Mouse (Mus musculus) limb, embryonic 13.5 days (tissue): ENCODE measurements around the gene Gm20388. TPM values are rescaled to one million over a fixed set of nuclear protein-coding genes. Genes with fewer than 3 reads are reported as not detected.
"Not testable (repeated sequence)": the region's sequence is repeated elsewhere in the genome, so short reads cannot be mapped to it uniquely, and the experiment has no call there.

ENCODE experiments used
- ATAC-seq: fragments of 200-750 bp; cut with Nextera tagmentation; 2 replicates; pipeline ENCODE4 v1.8.0; 2017; ENCODE audit warnings: low read depth, moderate number of reproducible peaks, moderate TSS enrichment; ENCODE audit not compliant: low FRiP score
- H3K27ac ChIP-seq: fragments of 300-500 bp; sonication (generic); 2 replicates; pipeline ENCODE4 v1.5.1; 2015; ENCODE audit warnings: inconsistent platforms, mild to moderate bottlenecking, moderate library complexity
- H3K27me3 ChIP-seq: fragments of 300-500 bp; sonication (generic); 2 replicates; pipeline ENCODE4 v1.6.1; 2015; ENCODE audit warnings: mild to moderate bottlenecking, inconsistent platforms
- H3K36me3 ChIP-seq: fragments of 300-500 bp; sonication (generic); 2 replicates; pipeline ENCODE4 v1.6.1; 2015; ENCODE audit warnings: inconsistent platforms, mild to moderate bottlenecking, moderate library complexity
- H3K4me1 ChIP-seq: fragments of 300-500 bp; sonication (generic); 2 replicates; pipeline ENCODE4 v1.6.1; 2015; ENCODE audit warnings: inconsistent platforms
- H3K4me2 ChIP-seq: fragments of 300-500 bp; sonication (generic); replicated peaks from 2 replicates; pipeline ENCODE4 v1.6.1; 2015; ENCODE audit warnings: inconsistent platforms, mild to moderate bottlenecking, moderate library complexity
- H3K4me3 ChIP-seq: fragments of 300-500 bp; sonication (generic); 2 replicates; pipeline ENCODE4 v1.5.1; 2015; ENCODE audit warnings: moderate library complexity, mild to moderate bottlenecking, inconsistent platforms
- H3K9ac ChIP-seq: fragments of 300-500 bp; sonication (generic); 2 replicates; pipeline ENCODE4 v1.6.1; 2015; ENCODE audit warnings: mild to moderate bottlenecking, inconsistent platforms
- H3K9me3 ChIP-seq: fragments of 300-500 bp; sonication (generic); 2 replicates; pipeline ENCODE4 v1.6.1; 2016; ENCODE audit warnings: inconsistent platforms
- WGBS: fragments of 180-500 bp; shearing (Covaris S2); methylation state at CpG from one replicate; pipeline ENCODE4 v1.1.7; 2015; 5-methylcytosine and 5-hydroxymethylcytosine counted together
- polyA plus RNA-seq: library from polyadenylated mRNA; unstranded; fragments of >200 nt; fragmentation: Nextera tagmentation; extraction: Ambion mirVana; gene quantifications from 2 replicates; pipeline ENCODE4 v1.2.1, GENCODE M21; 2015

The Gm20388 gene
- polyA plus RNA-seq, 1 experiment from 2014 or later: 7.1 TPM

- no peak for ATAC-seq
- peak overlapping the region; percentile 82 for H3K9ac ChIP-seq
- H3K9me3 ChIP-seq: no peaks in the 10 kb centered on the region
- H3K36me3 ChIP-seq: peaks cover 16% of the 10 kb centered on the region; the same call in 1 of the 2 replicates
- no peaks in the 10 kb centered on the region for H3K27me3 ChIP-seq
- WGBS: 12% methylated on average over 47 of the region's 47 CpGs
- 0 out of 2 replicates have a peak overlapping the region, but pooled peaks have one; percentile 39 for H3K27ac ChIP-seq
- H3K4me1 ChIP-seq: peaks cover 50% of the 10 kb centered on the region
- H3K4me3 ChIP-seq: peak overlapping the region; percentile 75
- peak overlapping the region; percentile 98 for H3K4me2 ChIP-seq
Measured at GRCm38 (mm10) chr8:121651308-121651873, 1740.8 kb downstream of the Gm20388 start.

GRCm38 (mm10) chr8:121651874-121652361, 1741.3 kb downstream of the Gm20388 start:
- H3K4me1 ChIP-seq: peaks cover 50% of the 10 kb centered on the region
- peak overlapping the region; percentile 82 for H3K9ac ChIP-seq
- ATAC-seq: no peak
- no peaks in the 10 kb centered on the region for H3K9me3 ChIP-seq
- H3K4me2 ChIP-seq: peak overlapping the region; percentile 98
- H3K36me3 ChIP-seq: peaks cover 16% of the 10 kb centered on the region; the same call in 1 of the 2 replicates
- peak overlapping the region; percentile 39; the same call in 1 of the 2 replicates for H3K27ac ChIP-seq
- WGBS: 0% methylated on average over 47 of the region's 56 CpGs
- peak overlapping the region; percentile 75 for H3K4me3 ChIP-seq
- H3K27me3 ChIP-seq: no peaks in the 10 kb centered on the region

- peak within 1 kb of the TSS; percentile 98 for H3K4me2 ChIP-seq
- H3K4me3 ChIP-seq: peak within 1 kb of the TSS; percentile 84
- H3K36me3 ChIP-seq: peaks cover 12% of the 10 kb centered on the region; the same call in 1 of the 2 replicates
- H3K27me3 ChIP-seq: no peaks in the 10 kb centered on the region
- peak within 1 kb of the TSS; percentile 95 for H3K27ac ChIP-seq
- H3K9ac ChIP-seq: peak within 1 kb of the TSS; percentile 90
- no peaks in the 10 kb centered on the region for H3K9me3 ChIP-seq
- WGBS: under 1% methylated on average over 58 of the region's 67 CpGs
- peaks cover 46% of the 10 kb centered on the region for H3K4me1 ChIP-seq
- peak; percentile 98 for ATAC-seq
Measured at GRCm38 (mm10) chr8:121652774-121653323, 1742.2 kb downstream of the Gm20388 start, which contains the start of gene Zcchc14. Zcchc14 (minus strand) TSS chr8:121652901.

- no peaks in the 10 kb centered on the region for H3K9me3 ChIP-seq
- peak overlapping the region; percentile 95 for H3K27ac ChIP-seq
- peaks cover 42% of the 10 kb centered on the region for H3K4me1 ChIP-seq
- no peaks in the 10 kb centered on the region for H3K27me3 ChIP-seq
- no peak; the same call in 1 of the 2 replicates for ATAC-seq
- H3K36me3 ChIP-seq: peaks cover 9% of the 10 kb centered on the region; the same call in 1 of the 2 replicates
- 2% methylated on average over 31 of the region's 31 CpGs for WGBS
- peak overlapping the region; percentile 85 for H3K9ac ChIP-seq
- peak overlapping the region; percentile 94 for H3K4me2 ChIP-seq
- H3K4me3 ChIP-seq: peak overlapping the region; percentile 84
Measured at GRCm38 (mm10) chr8:121653340-121654019, 1742.8 kb downstream of the Gm20388 start.

- H3K36me3 ChIP-seq: peaks cover 6% of the 10 kb centered on the region; the same call in 1 of the 2 replicates
- WGBS: 73% methylated on average over 4 of the region's 4 CpGs
- no peak for ATAC-seq
- peak overlapping the region; percentile 84 for H3K4me3 ChIP-seq
- H3K27ac ChIP-seq: no peak overlapping the region
- H3K9ac ChIP-seq: peak overlapping the region; percentile 85
- H3K4me1 ChIP-seq: peaks cover 36% of the 10 kb centered on the region
- H3K9me3 ChIP-seq: no peaks in the 10 kb centered on the region
- peak overlapping the region; percentile 94 for H3K4me2 ChIP-seq
- no peaks in the 10 kb centered on the region for H3K27me3 ChIP-seq
Measured at GRCm38 (mm10) chr8:121654131-121654530, 1743.5 kb downstream of the Gm20388 start.

GRCm38 (mm10) chr8:121654966-121655494, 1744.4 kb downstream of the Gm20388 start:
- Histone ChIP-seq H3K4me2 (no peak overlapping the region), H3K36me3 (peaks cover 2% of the 10 kb centered on the region; the same call in 1 of the 2 replicates), H3K9me3 (no peaks in the 10 kb centered on the region), H3K27me3 (no peaks in the 10 kb centered on the region), H3K4me1 (peaks cover 29% of the 10 kb centered on the region), H3K4me3 (no peak overlapping the region), H3K27ac (no peak overlapping the region), H3K9ac (no peak overlapping the region)
- ATAC-seq: no peak
- WGBS: 83% methylated on average over 14 of the region's 14 CpGs

GRCm38 (mm10) chr8:121660602-121661001, 1750.0 kb downstream of the Gm20388 start:
- H3K4me3 ChIP-seq: no peak overlapping the region
- no peak overlapping the region for H3K4me2 ChIP-seq
- WGBS: 84% methylated on average over 15 of the region's 15 CpGs
- H3K9ac ChIP-seq: peak overlapping the region; percentile 39; the same call in 1 of the 2 replicates
- H3K4me1 ChIP-seq: peaks cover 8% of the 10 kb centered on the region
- ATAC-seq: no peak
- no peak overlapping the region for H3K27ac ChIP-seq
- H3K9me3 ChIP-seq: no peaks in the 10 kb centered on the region
- H3K27me3 ChIP-seq: no peaks in the 10 kb centered on the region
- no peaks in the 10 kb centered on the region for H3K36me3 ChIP-seq

- no peak overlapping the region for H3K9ac ChIP-seq
- H3K27ac ChIP-seq: no peak overlapping the region
- H3K4me3 ChIP-seq: no peak overlapping the region
- H3K36me3 ChIP-seq: no peaks in the 10 kb centered on the region
- no peak for ATAC-seq
- H3K9me3 ChIP-seq: no peaks in the 10 kb centered on the region
- WGBS: 79% methylated on average over 18 of the region's 18 CpGs
- H3K4me2 ChIP-seq: no peak overlapping the region
- no peaks in the 10 kb centered on the region for H3K27me3 ChIP-seq
- H3K4me1 ChIP-seq: peaks cover 11% of the 10 kb centered on the region
Measured at GRCm38 (mm10) chr8:121661631-121662357, 1751.2 kb downstream of the Gm20388 start.

- WGBS: 93% methylated on average over 12 of the region's 12 CpGs
- H3K36me3 ChIP-seq: no peaks in the 10 kb centered on the region
Measured at GRCm38 (mm10) chr8:121663101-121663500, 1752.5 kb downstream of the Gm20388 start.

GRCm38 (mm10) chr8:121665329-121665728, 1754.7 kb downstream of the Gm20388 start:
- peak overlapping the region; percentile 23 for H3K4me3 ChIP-seq

More at GRCm38 (mm10) chr8:121663101-121663500, 1752.5 kb downstream of the Gm20388 start:
- H3K27me3 ChIP-seq: no peaks in the 10 kb centered on the region
- H3K9me3 ChIP-seq: no peaks in the 10 kb centered on the region
- no peak overlapping the region for H3K27ac ChIP-seq
- no peak overlapping the region for H3K4me3 ChIP-seq
- no peak overlapping the region for H3K4me2 ChIP-seq
- H3K9ac ChIP-seq: no peak overlapping the region
- peaks cover 11% of the 10 kb centered on the region for H3K4me1 ChIP-seq
- ATAC-seq: no peak

GRCm38 (mm10) chr8:121667936-121668500, 1757.4 kb downstream of the Gm20388 start:
- ATAC-seq: not testable (repeated sequence)

More at GRCm38 (mm10) chr8:121665329-121665728, 1754.7 kb downstream of the Gm20388 start:
- Histone ChIP-seq H3K4me1 (peaks cover 20% of the 10 kb centered on the region), H3K4me2 (peak overlapping the region; percentile 55), H3K36me3 (no peaks in the 10 kb centered on the region), H3K27me3 (no peaks in the 10 kb centered on the region), H3K9me3 (no peaks in the 10 kb centered on the region), H3K27ac (peak overlapping the region; percentile 48; the same call in 1 of the 2 replicates), H3K9ac (peak overlapping the region; percentile 53; the same call in 1 of the 2 replicates)
- 6% methylated on average over 16 of the region's 16 CpGs for WGBS
- peak; percentile 35; the same call in 1 of the 2 replicates for ATAC-seq

More at GRCm38 (mm10) chr8:121667936-121668500, 1757.4 kb downstream of the Gm20388 start:
- not testable (repeated sequence) for H3K4me3 ChIP-seq, H3K9me3 ChIP-seq, H3K36me3 ChIP-seq, H3K27ac ChIP-seq, H3K9ac ChIP-seq, H3K27me3 ChIP-seq, H3K4me2 ChIP-seq
- H3K4me1 ChIP-seq: peaks cover 20% of the 10 kb centered on the region
- WGBS: 82% methylated on average over 9 of the region's 9 CpGs
